Mouse (Mus musculus) lung, postnatal 0 days (tissue): ENCODE measurements around the gene Crebrf.

Experiments
- CTCF ChIP-seq: IDR thresholded peaks from 2 replicates; pipeline ENCODE4 v1.5.1; 2016; ENCODE audit warnings: antibody characterized with exemption, mild to moderate bottlenecking
- EP300 ChIP-seq: IDR thresholded peaks from 2 replicates; pipeline ENCODE4 v1.6.1; 2016; ENCODE audit warnings: antibody characterized with exemption, mild to moderate bottlenecking, control low read depth

- TF ChIP-seq CTCF (no peak), EP300 (no peak)
These were observed 71.1 kb downstream of the Crebrf start for GRCm38 (mm10) chr17:26786586-26786985.
